Mouse (Mus musculus) cerebellum, postnatal 14 days (tissue): ENCODE measurements around the gene 4931429L15Rik.
"Not testable (repeated sequence)": the region's sequence is repeated elsewhere in the genome, so short reads cannot be mapped to it uniquely, and the experiment has no call there.

Experiments used
- DNase-seq, 2 experiments: peaks; one replicate each; pipeline ENCODE4 v3.0.0; 2021; ENCODE audit warnings: mixed read lengths in 2 of 2

Gene 4931429L15Rik

DNA sequence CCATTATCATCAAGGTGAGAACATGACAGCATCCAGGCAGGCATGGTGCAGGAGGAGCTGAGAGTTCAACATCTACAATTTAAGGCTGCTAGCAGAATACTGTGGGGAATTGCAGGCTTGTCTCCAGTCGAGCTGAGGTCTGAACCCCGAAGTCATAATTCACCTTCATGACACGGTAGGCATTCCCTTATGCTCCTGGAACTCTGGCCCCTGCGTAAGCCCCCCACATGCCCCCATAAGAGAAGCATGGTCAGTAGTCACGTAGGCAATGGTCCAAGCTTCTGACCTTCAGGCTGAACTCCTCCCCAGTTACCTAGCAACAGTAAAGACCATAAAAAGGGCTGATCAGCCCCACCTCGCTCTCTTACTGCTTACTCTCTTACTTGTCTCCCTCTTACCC lies at the start of gene 4931429L15Rik:
Gene 4931429L15Rik, minus strand, starts transcription at position 101 of the 400 bp plus-strand sequence.
- DNase-seq: not testable (repeated sequence)

DNA sequence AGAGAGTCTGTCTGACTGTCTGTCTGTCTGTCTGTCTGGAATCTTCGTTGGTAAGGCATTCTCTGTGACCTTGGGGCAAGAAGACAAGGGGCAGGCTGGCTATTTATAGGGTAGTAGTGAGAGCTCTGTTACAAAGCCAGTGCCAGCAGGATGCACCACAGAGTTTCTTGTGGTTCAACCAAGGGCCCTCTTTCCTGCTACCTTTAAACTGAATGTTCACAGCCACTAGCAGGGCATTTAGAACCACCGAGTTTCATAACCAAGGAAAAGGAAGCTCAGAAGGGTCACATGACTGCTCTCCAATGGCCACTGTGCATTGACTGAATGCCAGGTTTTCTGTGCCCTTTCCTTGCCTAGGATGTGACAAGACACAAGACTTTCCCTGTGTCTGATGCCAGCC lies 42.7 kb upstream of the 4931429L15Rik start:
- DNase-seq: no peak

DNA sequence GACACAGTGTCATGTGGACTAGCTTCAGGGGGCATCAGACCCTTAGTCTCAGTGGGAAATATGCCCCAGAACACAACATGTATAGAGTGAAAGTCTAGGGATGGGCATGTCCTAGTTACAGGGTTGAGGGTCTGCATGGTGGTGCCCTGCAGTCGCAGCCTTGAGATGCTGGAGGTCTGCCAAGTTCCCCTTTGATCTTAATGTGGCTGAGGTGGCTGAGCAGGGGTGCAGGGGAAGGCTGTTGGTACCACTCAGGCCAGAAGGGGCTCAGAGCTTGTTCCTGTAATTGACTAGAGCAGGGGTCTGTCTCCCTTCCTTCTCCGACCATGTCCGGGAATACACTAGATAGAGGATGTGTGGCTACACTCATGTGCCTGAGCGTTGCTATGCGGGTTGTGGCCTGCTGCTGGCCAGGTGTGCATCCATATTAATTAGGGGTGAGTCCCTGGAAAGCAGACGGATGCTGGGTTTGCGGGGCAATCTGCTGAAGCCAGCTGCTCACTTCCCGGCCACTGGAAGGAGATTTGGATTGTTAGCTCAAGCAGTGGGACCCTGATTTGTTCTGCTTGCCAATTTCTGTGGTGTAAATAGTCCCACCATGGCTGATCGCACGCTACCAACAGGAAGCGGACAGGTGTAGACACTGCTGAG lies 41.8 kb upstream of the 4931429L15Rik start:
- no peak for DNase-seq

DNA sequence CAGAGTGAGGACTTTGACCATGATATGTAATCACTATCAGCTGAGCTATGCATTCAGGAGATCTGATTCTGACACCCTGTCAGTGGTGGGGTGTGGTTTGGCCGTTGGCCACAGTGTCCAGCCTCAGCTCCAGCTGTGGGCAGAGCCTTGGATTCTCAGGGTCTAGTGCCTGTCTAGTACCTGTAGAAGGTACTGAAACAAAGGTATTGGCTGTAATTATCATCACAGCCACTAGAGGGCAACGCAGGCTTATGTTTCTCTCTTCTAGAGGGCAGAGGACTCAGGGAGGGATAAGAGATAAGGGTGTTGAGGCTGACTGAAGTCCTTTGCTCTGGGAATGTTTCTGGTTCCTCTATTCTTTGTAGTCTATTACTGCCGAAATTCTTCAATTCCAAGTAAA lies 34.2 kb upstream of the 4931429L15Rik start:
- DNase-seq: peak; percentile 87 to 90

DNA sequence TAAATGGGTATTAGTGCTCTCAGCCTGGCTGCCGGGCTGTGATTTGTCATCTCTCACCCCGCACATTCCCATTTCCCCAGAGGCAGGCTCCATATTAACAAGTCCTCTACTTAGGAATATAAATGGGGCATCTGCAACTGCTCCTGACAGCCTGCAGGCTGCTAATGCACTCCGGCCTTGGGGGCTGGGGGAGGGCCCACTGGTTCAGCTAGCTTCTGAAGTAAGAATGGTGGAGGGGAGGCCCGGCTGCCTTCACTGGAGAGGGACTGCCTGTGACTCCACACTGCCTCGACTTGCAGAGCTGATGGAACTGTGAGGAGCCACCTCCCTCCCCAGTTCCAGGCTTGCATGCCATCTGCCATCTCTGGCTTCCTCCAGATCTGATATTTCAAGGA lies 33.5 kb upstream of the 4931429L15Rik start:
- DNase-seq: peak in 1 of 2 experiments; percentile 31

DNA sequence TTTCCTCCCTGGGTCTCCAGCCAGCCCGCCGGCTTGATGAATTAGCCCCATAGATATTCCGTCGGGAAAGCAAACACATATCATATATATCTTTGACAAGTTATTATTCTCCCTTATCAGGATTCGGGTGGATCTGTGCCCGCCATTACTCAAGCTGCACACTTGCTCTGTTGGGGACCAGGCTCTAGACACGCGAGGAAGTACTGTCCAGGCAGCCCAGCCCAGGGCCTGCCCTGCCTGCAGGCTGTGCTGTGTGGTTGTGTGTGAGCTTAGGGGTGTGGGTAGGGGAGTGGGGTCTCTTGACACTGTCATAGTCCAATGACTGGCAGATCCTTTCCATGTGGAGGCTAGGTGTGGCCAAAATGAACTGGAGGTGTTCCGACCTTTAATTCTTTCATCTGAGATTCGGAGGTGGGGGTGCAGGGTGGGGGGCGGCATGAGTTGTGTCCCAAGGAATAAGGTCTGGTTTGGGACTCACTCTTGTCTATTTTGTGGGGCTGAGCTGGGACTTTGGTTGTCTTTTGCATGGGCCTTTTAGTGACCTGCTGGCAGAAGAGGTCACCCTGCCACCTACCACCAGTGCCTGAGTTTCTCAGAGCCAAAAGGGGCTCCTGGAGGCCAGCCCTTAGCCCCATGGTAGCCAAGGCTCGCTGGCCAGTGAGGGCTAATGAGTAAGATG lies 33.0 kb upstream of the 4931429L15Rik start:
- no peak for DNase-seq

DNA sequence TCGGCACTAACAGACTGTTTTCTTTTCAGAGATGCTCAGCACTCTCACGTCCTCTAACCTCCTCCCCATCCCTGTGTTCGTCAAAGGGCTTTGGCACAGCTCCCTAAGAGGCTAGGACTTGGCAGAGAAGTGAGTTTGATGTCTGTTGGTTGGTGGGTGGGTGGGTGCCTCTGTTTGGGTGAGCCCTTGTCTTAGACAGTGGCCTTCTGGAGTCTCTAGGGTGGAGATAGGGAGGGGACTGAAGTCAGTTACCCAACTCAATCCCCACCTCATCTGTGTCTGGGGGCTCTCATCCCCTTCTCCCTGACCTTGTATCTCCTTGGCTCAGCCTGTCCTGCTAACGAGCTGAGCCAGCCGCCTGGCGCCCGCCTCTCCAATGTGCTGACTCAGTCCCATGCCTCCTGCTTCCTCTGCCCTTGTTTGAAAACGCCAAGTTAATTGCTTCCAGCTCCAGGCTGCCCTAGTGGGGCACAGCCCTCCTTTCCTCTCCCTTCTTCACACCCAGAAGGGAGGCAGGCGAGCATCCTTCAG lies 30.7 kb upstream of the 4931429L15Rik start:
- DNase-seq: peak; percentile 54 to 56

DNA sequence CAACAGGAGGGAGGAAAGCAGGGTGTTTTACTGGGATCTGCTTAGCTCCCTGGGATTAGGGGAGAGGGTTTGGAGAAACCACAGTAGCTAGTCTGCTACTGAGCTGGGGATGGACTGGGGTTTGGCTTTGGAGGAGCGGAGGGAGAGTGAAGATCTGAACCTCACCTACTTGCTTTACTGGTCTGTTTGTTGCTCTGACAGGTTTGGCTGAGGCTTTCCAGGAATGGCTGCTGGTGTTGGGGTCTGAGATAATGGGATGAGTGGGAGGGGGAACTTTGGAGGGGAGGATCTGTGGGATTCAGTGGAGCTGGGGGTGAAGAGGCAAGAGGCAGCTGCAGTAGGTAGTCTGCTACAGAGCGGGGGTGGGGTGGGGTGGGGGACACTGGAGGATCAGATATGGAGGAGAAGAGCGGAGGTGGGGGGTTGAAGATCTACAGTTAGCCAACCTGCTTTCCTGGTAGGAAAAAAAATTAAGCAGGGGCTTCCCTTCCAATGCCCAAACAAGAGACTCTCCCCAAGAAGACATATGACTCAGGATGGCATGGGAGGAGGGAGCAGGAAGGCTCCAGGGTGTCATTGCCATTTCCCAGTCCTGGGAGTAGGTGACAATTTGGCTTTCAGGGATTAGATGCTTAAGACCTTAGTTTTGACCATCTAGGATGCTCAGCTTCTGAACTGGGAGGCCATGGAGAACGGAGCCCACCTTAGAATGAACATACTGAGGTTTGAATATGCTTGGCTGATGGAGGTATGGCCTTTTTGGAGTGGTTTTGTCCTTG lies 26.3 kb upstream of the 4931429L15Rik start:
- DNase-seq: no peak

DNA sequence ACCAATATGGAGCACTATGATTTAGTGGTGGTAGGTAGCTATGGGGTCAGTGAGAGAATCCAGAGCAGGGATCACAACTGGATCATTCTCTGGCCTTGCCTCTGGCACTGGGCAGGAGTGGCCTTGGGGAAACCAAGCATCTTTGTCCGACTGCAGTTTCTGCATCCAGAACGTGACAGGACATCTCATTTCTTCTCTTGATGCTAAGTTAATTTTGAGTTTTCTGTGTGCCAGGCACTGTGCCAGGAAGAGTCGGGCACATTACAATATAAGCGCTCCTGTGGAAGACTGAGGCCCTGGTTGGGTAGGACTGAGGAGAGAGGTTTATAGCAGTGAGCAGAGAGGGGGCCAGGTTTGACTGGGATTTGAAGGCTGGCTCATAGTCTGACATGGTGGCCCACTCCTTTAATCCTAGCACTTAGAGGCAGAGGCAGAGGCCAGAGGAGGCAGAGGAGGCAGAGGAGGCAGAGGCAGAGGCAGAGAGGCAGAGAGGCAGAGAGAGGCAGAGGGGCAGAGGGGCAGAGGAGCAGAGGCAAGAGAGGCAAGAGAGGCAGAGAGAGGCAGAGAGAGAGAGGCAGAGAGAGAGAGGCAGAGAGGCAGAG lies 19.4 kb upstream of the 4931429L15Rik start:
- peak in 1 of 2 experiments; percentile 3 for DNase-seq

DNA sequence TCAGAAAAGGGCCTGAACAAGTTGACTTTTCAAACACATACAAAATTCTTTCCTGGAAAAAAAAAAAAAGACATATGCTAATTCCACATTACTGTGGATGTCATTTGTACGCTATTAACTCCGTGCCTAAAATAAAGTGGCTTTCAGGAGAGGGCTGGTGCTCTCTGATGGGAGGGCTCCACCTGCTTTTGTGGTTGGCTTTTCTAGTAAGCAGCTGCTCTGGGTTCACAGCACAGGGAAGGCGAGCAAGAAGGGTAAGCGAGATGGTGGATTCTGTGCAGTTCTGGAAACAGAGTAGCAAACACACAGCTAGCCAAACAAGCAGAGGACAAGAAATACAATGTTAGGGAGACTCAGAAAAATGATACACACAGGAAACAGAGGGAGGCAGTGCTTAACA lies 18.6 kb upstream of the 4931429L15Rik start:
- DNase-seq: peak in 1 of 2 experiments; percentile 7

DNA sequence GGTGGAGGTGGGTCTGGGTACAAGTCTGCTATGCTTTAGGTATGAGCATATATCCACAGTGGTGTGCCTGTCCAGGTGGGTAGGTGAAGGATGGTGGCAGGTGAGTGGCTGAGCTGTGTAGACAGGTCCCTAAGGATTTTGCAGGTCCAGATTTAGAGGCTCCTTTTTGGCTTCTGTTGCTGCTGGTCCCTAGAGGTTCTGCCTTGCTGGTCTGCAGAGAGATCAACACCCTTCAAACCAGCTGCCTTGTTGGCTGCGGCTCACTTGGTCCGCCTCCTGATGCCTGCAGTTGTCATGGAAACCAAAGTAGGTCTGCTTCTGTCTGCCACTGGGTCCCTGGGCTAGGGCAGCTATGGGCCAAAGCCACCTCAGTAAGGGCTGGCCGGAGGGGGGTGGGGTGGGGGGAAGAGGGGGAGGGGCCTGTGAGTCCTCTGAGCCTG lies 18.1 kb upstream of the 4931429L15Rik start:
- DNase-seq: peak; percentile 62 to 64

DNA sequence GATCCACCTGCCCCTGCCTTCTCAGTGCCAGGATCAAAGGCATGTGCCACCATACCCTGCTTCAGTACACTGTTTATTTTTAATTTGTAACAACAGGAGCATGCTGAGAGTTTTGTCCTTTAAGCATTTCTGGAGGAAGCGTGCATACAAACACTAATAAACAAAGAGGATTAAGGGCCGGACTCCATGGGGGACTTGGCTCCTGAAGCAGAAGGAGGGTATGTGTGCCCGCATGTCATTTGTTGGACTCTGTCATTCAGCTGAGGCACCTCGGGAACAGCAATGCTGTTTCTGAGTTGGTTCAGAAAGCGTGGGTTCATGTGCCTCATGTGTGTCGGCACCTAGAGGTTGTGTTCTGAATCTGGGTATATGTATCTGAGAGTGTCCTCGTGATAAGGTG lies 17.5 kb upstream of the 4931429L15Rik start:
- DNase-seq: peak; percentile 24 to 30

DNA sequence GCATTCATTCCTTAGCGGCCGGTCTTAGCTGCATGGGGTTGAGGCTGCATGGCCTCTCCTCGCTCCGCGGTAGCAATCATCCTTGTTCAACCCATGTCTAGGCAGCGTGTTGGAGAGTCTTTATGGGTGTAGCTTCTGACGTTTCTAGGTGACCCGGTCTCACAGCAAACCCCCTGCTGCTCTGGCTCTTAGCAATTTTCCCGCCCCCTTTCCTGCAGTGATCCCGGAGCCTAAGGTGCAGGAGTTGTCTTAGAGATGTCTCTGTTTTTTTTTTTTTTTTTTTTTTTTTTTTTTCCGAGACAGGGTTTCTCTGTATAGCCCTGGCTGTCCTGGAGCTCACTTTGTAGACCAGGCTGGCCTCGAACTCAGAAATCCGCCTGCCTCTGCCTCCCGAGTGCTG lies 16.5 kb upstream of the 4931429L15Rik start:
- peak in 1 of 2 experiments; percentile 18 for DNase-seq

DNA sequence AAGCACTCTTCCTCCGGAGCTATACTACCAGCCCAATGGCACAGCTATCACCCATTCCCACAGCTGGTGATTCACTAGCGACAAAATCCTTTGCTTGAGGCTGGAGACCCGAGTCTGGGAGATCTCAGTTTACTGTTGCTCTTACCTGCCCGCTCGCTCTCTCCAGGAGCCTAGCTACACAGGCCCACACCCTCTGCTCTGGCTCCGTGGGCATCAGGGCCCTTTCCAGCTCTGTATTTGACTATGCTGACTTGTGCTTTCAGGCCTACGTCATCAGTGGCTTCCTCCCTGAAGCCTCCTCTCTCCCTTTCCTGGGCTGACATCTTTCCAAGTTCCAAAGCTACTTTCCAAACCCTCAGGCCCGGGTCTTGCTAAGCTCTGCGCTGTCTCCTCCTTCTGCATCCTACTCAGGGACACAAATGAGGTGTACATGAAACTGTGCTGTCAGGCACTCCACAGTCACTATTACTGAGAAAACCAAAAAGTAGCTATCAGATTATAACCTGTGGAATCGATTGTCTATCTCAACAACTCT lies 15.7 kb upstream of the 4931429L15Rik start:
- DNase-seq: peak in 1 of 2 experiments; percentile 16

DNA sequence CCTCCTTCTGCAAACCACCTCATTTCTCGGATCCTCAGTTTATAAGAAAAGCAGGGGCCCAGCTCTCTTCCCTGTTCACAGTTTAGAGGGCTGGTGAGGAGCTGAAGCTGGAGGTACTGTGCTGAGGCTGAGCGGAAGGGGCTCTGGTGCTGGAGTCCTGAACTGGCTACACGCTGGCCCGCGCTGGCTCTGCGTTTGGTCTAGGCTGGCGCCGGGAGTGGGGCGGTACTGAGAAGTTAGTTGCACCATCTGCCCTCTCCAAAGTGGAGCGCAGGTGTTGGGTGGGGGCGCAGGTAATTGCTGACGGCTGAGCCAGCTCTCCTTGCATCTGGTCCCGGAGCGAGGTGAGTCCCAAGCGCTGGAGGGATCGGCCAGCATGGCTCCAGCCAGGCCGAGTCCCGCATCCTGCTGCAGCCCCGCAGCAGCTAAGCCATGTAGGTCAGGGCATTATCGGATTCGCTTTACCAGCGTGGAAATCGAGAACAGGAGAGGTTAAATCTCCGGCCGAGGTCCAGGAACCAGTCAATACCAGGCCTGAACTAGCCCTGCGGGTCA lies 14.8 kb upstream of the 4931429L15Rik start:
- peak; percentile 27 to 40 for DNase-seq

DNA sequence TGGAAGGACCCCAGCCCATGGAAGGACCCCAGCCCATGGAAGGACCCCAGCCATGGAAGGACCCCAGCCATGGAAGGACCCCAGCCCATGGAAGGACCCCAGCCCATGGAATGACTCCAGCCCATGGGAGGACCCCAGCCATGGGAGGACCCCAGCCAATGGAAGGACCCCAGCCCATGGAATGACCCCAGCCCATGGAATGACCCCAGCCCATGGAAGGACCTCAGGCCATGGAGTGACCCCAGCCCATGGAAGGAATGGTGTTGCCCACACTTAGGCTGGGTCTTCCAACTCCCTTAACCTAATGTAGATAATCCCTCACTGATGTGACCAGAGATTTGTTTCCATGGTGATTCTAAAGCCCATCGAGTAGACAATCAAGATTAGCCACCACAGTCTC lies 11.5 kb upstream of the 4931429L15Rik start:
- no peak for DNase-seq

DNA sequence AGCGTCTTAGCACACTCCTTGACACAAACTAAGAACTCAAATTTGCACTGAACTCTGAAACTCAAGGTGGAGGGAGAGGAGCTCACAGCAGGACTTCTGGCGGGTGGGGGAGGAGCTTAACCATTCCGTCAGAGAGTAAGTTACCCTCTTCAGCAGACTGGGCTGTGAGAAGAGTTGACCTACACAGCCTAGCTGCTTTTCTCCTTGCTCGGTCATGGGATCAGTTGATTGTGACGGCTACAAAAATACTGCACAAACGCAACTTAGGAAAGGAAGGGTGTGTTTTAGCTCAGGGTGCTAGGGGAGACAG lies 10.8 kb upstream of the 4931429L15Rik start:
- DNase-seq: no peak

DNA sequence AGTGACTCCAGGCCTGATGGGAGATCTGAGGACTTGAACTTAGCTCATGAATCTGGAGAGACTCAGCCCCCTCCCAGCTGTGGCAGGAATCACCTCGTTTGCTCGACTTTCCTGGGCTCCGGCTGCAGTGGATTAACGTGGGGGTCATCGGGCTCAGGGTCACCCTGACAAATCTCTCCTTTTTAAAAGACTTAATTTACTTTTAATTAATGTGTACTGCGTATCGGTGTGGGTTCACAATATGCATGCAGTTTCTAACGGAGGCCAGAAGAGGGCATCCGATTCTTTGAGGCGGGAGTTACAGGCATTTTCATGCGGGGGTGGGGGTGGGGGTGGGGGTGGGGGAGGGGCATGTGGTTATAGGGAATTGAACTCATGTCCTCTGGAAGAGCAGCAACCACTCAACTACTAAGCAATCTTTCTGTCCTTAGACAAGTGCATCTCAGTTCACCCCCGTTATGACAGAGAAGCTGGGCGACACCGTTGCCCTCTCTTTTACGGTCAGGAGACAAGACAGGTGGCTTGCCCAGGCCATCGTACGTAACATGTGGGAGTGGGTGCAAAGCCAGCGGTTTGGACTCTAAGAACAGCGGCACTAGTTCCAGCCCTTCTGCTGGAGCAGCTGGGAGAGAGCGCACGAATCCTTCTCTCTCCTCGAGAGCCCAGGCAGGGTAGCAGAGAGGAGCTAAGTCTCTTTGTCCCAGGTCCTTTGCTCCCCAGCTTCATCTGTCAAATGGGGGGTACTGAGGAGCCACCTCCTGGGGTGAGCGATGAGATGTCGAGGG lies 10.2 kb upstream of the 4931429L15Rik start:
- no peak for DNase-seq

DNA sequence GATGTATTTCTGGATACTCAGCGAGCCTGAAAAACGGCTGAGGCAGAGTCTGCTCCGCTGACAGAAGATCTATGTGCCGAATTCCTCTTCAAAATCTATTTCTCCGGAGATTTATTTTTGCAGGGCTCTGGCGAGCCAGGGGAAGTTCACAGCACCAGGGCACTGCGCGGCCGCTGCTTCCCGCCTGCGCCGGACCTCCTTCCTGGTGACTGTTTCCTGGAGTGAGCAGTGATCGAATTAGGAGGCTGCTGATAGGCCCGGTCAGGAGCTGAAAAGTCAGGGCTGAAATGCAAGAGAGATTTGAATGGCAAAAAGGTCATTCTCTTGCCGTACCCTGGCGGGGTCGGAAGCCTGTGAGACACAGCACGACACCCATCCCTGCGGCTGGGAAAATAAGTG lies 9.5 kb upstream of the 4931429L15Rik start:
- peak in 1 of 2 experiments; percentile 24 for DNase-seq

DNA sequence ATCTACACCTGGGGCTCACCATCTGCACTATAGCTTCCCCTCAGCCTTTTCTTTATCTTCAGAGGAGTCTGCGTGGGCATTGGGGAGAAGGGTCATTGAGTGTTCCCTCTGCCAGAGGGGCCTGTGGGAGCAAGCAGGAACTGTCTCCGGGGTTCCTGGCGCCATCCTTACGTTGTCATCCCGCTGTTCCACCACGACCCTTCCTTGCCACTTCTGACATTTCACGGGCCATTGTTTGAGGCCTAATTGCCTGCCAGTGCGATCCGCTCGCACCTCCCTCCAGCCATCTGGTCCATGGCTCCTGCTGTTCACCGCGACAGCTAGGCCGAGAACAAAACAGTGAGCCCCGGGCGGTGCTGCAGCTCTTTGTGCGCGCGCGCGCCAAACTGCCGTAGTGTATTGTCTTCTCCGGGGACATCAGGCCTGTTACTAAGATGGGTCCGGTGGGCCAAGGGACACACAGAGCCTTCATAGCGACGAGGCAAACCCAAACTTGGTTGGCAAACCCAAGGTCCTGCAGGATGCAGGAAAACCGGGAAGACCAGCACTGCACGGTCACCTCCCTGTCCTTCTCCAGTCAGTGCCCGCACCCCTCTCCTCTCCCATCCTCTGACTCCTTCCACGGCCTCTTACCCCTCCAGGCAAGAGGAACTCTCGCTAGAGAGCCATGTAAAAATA lies 8.9 kb upstream of the 4931429L15Rik start:
- DNase-seq: peak; percentile 82 to 87
